ENCODE assay signal across 8 mouse cellular contexts in genomic region chr4:149675378-149676261, GRCm38 (mm10). TPM values are rescaled to one million over a fixed set of nuclear protein-coding genes. Genes with fewer than 3 reads are reported as not detected.
DNase-seq lines count a peak whose midpoint lies in the region; ATAC-seq lines count a peak whose summit lies in the region.

No protein-coding gene starts in this region.

- H3K9me3 ChIP-seq in lung, embryonic 16.5 days (ENCODE audit: control insufficient read depth, low read length), result no peaks in the 10 kb centered on the region

- 1% methylated on average over 54 of the region's 60 CpGs for WGBS in lung, embryonic 16.5 days

- peak; percentile 90 for DNase-seq in MN1 (ENCODE audit: low spot score)
- peak; percentile 87 for DNase-seq in cerebellum, adult 9-11 months
- peak; percentile 46 for DNase-seq in forelimb bud, embryonic 11.5 days (ENCODE audit: low read depth, low spot score)
- peak; percentile 64 to 71 for DNase-seq in layer of hippocampus, postnatal 10 days (ENCODE audit: low spot score in 2 of 2)
- peak; percentile 55 for DNase-seq in ovary, postnatal 10 days (ENCODE audit: low spot score)
- peak; percentile 82 for DNase-seq in urinary bladder, postnatal 14 days (ENCODE audit: low spot score)

- peak overlapping the region; percentile 98 for H3K4me2 ChIP-seq in lung, embryonic 16.5 days (ENCODE audit: low read depth, low read length)

- no peak overlapping the region for H3K27ac ChIP-seq in lung, embryonic 16.5 days (ENCODE audit: low read length)

- H3K9ac ChIP-seq in lung, embryonic 16.5 days (ENCODE audit: low read length), result peak overlapping the region; percentile 67

- H3K36me3 ChIP-seq in lung, embryonic 16.5 days (ENCODE audit: control insufficient read depth, insufficient read depth, low read length), result no peaks in the 10 kb centered on the region

- peaks cover 10% of the 10 kb centered on the region for H3K4me1 ChIP-seq in lung, embryonic 16.5 days (replicated peaks; ENCODE audit: control insufficient read depth, insufficient read depth, low read length)

- peak overlapping the region; percentile 67 for H3K4me3 ChIP-seq in lung, embryonic 16.5 days (ENCODE audit: low read length)

- H3K27me3 ChIP-seq in lung, embryonic 16.5 days (ENCODE audit: control insufficient read depth, insufficient read depth, low read depth, low read length), result peaks cover 11% of the 10 kb centered on the region; the same call in 1 of the 2 replicates

- peak; percentile 85 to 91 for ATAC-seq in hematopoietic stem cell, adult 5-6 weeks (replicated peaks in 1 of 2; ENCODE audit: insufficient read depth in 1 of 2, low FRiP score in 2 of 2, low TSS enrichment in 1 of 2, low read depth in 1 of 2, poor library complexity in 2 of 2, severe bottlenecking in 2 of 2)
- ATAC-seq in lung, embryonic 16.5 days (ENCODE audit: low read depth), result peak; percentile 97

RNA-seq across cellular contexts. Expression of gene Pik3cd, which starts 26.8 kb away (rescaled TPM):
- total RNA-seq in hematopoietic stem cell, adult 5-6 weeks (2017), result 51.1 and 56.9 TPM in 2 replicates
- total RNA-seq in layer of hippocampus, postnatal 10 days (2021), result 10 to 100 TPM; 28.6 to 30.4 TPM
- 5.7 and 5.9 TPM in 2 replicates for polyA plus RNA-seq in lung, embryonic 16.5 days (2015; fragmentation: Nextera tagmentation; extraction: Ambion mirVana)
